Mouse (Mus musculus) forebrain, postnatal 0 days (tissue): ENCODE measurements at regions not wholly inside any gene's neighbourhood (a gene's known extent, or its start where the extent isn't known, plus 50 kb on each side); places are given as distances from the start of the nearest gene placed in this dataset.
"Not testable (repeated sequence)": the region's sequence is repeated elsewhere in the genome, so short reads cannot be mapped to it uniquely, and the experiment has no call there.

Experiments
- ATAC-seq: fragments of 200-750 bp; cut with Nextera tagmentation; 2 replicates; pipeline ENCODE4 v1.8.0; 2017; ENCODE audit warnings: mild to moderate bottlenecking, moderate library complexity
- DNase-seq: peaks from one replicate; pipeline ENCODE4 v3.0.0-alpha.2; 2015
- H3K27ac ChIP-seq: fragments of 300-500 bp; sonication (generic); 2 replicates; pipeline ENCODE4 v1.5.1; 2014; ENCODE audit warnings: low read depth, mild to moderate bottlenecking, antibody characterized with exemption, low read length, moderate library complexity, mixed read lengths
- H3K27me3 ChIP-seq: fragments of 300-500 bp; sonication (generic); 2 replicates; pipeline ENCODE4 v1.6.1; 2014; ENCODE audit warnings: mild to moderate bottlenecking, low read length, mixed read lengths; ENCODE audit not compliant: insufficient read depth
- H3K36me3 ChIP-seq: fragments of 300-500 bp; sonication (generic); 2 replicates; pipeline ENCODE4 v1.6.1; 2014; ENCODE audit warnings: mild to moderate bottlenecking, moderate library complexity; ENCODE audit not compliant: insufficient read depth
- H3K4me1 ChIP-seq: fragments of 300-500 bp; sonication (generic); 2 replicates; pipeline ENCODE4 v1.6.1; 2014; ENCODE audit warnings: antibody characterized with exemption; ENCODE audit not compliant: insufficient read depth
- H3K4me2 ChIP-seq: fragments of 300-500 bp; sonication (generic); 2 replicates; pipeline ENCODE4 v1.6.1; 2014; ENCODE audit warnings: low read depth, mild to moderate bottlenecking, moderate library complexity
- H3K4me3 ChIP-seq: fragments of 300-500 bp; sonication (generic); 2 replicates; pipeline ENCODE4 v1.5.1; 2014; ENCODE audit warnings: low read depth, low read length, mixed read lengths
- H3K9ac ChIP-seq: fragments of 300-500 bp; sonication (generic); 2 replicates; pipeline ENCODE4 v1.6.1; 2014; ENCODE audit warnings: mild to moderate bottlenecking
- H3K9me3 ChIP-seq: fragments of 300-500 bp; sonication (generic); 2 replicates; pipeline ENCODE4 v1.6.1; 2016; ENCODE audit warnings: low read length
- CTCF ChIP-seq: sonication (generic); IDR thresholded peaks from 2 replicates; pipeline ENCODE4 v1.5.1; 2016; ENCODE audit warnings: antibody characterized with exemption, control low read depth, low read depth
- WGBS: fragments of 180-500 bp; shearing (Covaris S2); extraction: QIAGEN DNeasy Blood & Tissue Kit; methylation state at CpG from one replicate; pipeline ENCODE4 v1.1.7; 2014; 5-methylcytosine and 5-hydroxymethylcytosine counted together
- microRNA-seq, 2 experiments: library from miRNA; unstranded; fragments of <30 nt; microRNA quantifications; one replicate each; pipeline ENCODE4; 2016

DNA sequence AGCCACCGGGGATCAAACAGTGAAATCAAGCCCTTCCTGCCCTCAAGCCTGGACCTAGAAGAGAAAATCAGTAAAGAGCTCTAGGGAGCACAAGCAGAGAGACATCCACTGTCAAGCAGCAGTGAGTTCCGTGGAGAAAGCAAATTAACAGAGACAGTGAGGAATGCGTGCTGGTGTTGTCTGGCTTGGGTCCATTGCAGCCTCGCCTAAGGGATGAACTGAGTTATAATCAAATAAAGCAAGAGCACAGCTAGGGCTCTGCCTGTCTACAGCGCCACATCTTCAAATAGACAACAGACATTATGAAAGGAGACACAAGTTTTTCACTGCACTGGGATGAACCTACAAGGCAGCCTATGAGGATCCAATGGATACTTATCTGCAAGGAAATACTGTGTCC is 62.3 kb upstream of the Xcl1 start:
- no peaks in the 10 kb centered on the region for H3K4me1 ChIP-seq
- no peak overlapping the region for H3K4me2 ChIP-seq
- H3K9ac ChIP-seq: no peak overlapping the region
- 62% methylated on average over 5 of the region's 5 CpGs for WGBS
- TF ChIP-seq CTCF: no peak
- H3K27ac ChIP-seq: no peak overlapping the region
- no peaks in the 10 kb centered on the region for H3K9me3 ChIP-seq
- no peaks in the 10 kb centered on the region for H3K27me3 ChIP-seq
- no peak overlapping the region for H3K4me3 ChIP-seq
- H3K36me3 ChIP-seq: no peaks in the 10 kb centered on the region
- ATAC-seq (no peak), DNase-seq (no peak)

DNA sequence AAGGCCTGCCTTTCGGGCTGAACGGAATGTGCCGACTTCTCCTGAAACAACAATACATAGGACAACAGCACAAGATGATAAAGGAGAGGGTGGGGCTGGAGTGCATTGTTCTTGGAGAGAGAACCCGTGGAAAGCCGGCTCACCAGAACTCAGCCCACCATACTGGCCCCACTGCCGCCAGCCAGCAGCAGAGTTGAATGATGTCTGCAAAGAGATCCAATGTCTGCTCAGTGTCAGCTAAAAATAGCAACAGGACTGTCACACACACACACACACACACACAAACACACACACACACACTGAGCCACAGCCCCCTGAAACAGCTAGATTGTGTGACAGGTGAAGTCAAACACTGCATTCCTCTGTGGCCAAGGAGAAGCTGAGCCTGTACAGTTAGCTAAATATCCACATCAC is 58.9 kb upstream of the Xcl1 start:
- no peaks in the 10 kb centered on the region for H3K36me3 ChIP-seq
- no peak for ATAC-seq

DNA sequence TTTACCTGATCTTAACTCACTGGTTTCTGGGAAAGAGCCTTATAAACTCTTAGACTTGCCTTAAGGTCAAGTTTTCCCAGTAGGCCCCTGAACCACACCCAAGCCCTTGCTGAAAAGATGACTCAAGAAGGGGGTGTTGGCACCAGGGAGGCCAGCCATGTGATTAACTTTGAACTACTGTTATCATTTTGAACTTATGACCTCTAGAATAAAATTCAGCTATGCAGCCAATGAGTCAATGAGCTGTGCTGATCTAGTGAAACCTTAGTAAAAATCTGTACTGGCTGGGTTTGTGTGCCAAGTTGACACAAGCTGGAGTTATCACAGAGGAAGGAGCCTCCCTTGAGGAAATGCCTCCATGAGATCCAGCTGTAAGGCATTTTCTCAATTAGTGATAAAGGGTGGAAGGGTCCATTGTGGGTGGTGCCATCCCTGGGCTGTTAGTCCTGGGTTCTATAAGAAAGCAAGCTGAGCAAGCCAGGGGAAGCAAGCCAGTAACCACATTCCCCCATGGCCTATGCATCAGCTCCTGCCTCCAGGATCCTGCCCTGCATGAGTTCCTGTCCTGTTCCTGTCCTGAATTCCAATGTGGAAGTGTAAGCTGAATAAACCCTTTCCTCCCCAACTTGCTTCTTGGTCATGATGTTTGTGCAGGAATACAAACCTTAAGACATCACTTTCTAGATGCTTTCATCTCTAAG is 58.0 kb upstream of the Xcl1 start:
- H3K4me3 ChIP-seq, H3K9ac ChIP-seq, DNase-seq, H3K27ac ChIP-seq, H3K9me3 ChIP-seq, ATAC-seq, H3K4me2 ChIP-seq, H3K36me3 ChIP-seq, H3K4me1 ChIP-seq, H3K27me3 ChIP-seq: not testable (repeated sequence)

More for the DNA sequence above, 58.9 kb upstream of the Xcl1 start:
- Histone ChIP-seq H3K4me2 (no peak overlapping the region), H3K9ac (no peak overlapping the region), H3K4me3 (no peak overlapping the region), H3K4me1 (no peaks in the 10 kb centered on the region), H3K27ac (no peak overlapping the region), H3K27me3 (no peaks in the 10 kb centered on the region), H3K9me3 (no peaks in the 10 kb centered on the region)
- 9% methylated on average over 6 of the region's 6 CpGs for WGBS
- DNase-seq: no peak
- TF ChIP-seq CTCF: no peak

DNA sequence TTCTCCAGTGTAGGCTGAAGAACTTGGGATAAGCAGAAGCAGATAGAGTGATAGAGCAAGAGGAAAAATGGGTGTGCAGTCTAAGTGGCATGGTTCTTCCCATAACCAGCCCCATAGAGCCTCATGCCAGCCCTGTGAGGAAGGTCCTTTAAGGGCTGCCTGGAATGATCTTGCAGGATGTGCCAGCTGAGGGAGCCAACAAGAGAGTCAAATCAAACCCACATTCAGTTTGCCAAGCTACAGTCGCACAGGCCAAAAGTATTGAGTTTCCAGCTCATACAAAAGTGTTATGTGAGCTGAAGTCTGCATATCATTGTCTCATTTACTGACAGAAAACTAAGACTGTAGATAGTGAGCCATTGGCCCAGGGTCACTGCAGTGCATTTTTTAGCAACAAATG is 53.7 kb upstream of the Xcl1 start:
- 51% methylated on average over 1 of the region's 1 CpGs for WGBS
- no peak overlapping the region for H3K9ac ChIP-seq
- no peaks in the 10 kb centered on the region for H3K36me3 ChIP-seq
- H3K4me1 ChIP-seq: no peaks in the 10 kb centered on the region
- no peaks in the 10 kb centered on the region for H3K9me3 ChIP-seq
- no peak for TF ChIP-seq CTCF
- peak; percentile 78 for ATAC-seq
- H3K27ac ChIP-seq: peak overlapping the region; percentile 42; the same call in 1 of the 2 replicates
- DNase-seq: peak; percentile 62
- H3K27me3 ChIP-seq: no peaks in the 10 kb centered on the region
- H3K4me3 ChIP-seq: no peak overlapping the region
- H3K4me2 ChIP-seq: no peak overlapping the region

DNA sequence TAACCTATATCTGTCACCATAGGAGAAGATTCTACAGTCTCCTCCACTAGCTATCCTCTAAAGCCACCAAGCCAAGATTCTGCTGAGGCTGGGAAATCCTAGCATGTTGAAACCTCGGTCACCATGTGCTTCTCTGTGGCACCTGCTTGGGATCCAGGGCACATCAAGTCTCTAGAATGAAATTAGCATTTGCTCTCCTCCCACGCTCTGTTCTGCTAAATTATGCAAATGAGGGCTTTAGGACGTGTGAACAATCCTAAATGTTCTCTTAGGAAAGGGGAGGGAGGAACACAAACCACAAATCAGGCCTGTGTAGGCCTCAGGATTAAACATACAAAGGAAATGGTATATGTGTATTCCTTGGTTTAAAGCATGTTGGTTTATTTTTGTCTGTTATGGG is 52.9 kb upstream of the Xcl1 start:
- H3K27ac ChIP-seq: 0 out of 2 replicates have a peak overlapping the region, but pooled peaks have one; percentile 29
- peak; percentile 48 for DNase-seq
- no peak for TF ChIP-seq CTCF

GRCm38 (mm10) chr1:164985521-164985920 is 50.2 kb upstream of the Xcl1 start:
- not testable (repeated sequence) for DNase-seq, H3K9ac ChIP-seq, H3K4me3 ChIP-seq, H3K4me2 ChIP-seq, H3K9me3 ChIP-seq, H3K27ac ChIP-seq, H3K27me3 ChIP-seq, H3K36me3 ChIP-seq, H3K4me1 ChIP-seq, ATAC-seq
- 96% methylated on average over 21 of the region's 21 CpGs for WGBS

More for the DNA sequence above, 52.9 kb upstream of the Xcl1 start:
- Histone ChIP-seq H3K4me2 (no peak overlapping the region), H3K9ac (no peak overlapping the region), H3K9me3 (no peaks in the 10 kb centered on the region), H3K4me3 (no peak overlapping the region), H3K4me1 (no peaks in the 10 kb centered on the region), H3K27me3 (no peaks in the 10 kb centered on the region), H3K36me3 (no peaks in the 10 kb centered on the region)
- 15% methylated on average over 3 of the region's 3 CpGs for whole genome bisulfite sequencing
- peak; percentile 89 for ATAC-seq

Small RNA genes in the stretch of these regions (microRNA-seq; reads per million reads assigned to microRNA genes)
- gene Gm26042: 0 reads per million in 2 experiments
